Mouse (Mus musculus) heart, postnatal 0 days (tissue): ENCODE data around the gene Mab21l1. TPM values are rescaled to one million over a fixed set of nuclear protein-coding genes. Genes with fewer than 3 reads are reported as not detected.

ENCODE experiments used
- ATAC-seq: fragments of 200-750 bp; cut with Nextera tagmentation; 2 replicates; pipeline ENCODE4 v1.8.0; 2017; ENCODE audit warnings: low read depth, moderate number of reproducible peaks, moderate library complexity; ENCODE audit not compliant: insufficient read depth
- DNase-seq: peaks from one replicate; pipeline ENCODE4 v3.0.0-alpha.2; 2016; ENCODE audit warnings: low spot score
- H3K27ac ChIP-seq: fragments of 300-500 bp; sonication (generic); 2 replicates; pipeline ENCODE4 v1.5.1; 2014; ENCODE audit warnings: low read depth, mild to moderate bottlenecking
- H3K27me3 ChIP-seq: fragments of 300-500 bp; sonication (generic); 2 replicates; pipeline ENCODE4 v1.6.1; 2014; ENCODE audit warnings: low read length, mixed read lengths; ENCODE audit not compliant: control insufficient read depth, insufficient read depth
- H3K36me3 ChIP-seq: fragments of 300-500 bp; sonication (generic); replicated peaks from 2 replicates; pipeline ENCODE4 v1.6.1; 2014; ENCODE audit warnings: low read length, mixed read lengths; ENCODE audit not compliant: control insufficient read depth, insufficient read depth
- H3K4me1 ChIP-seq: fragments of 300-500 bp; sonication (generic); 2 replicates; pipeline ENCODE4 v1.6.1; 2014; ENCODE audit warnings: antibody characterized with exemption; ENCODE audit not compliant: control insufficient read depth, insufficient read depth
- H3K4me2 ChIP-seq: fragments of 300-500 bp; sonication (generic); 2 replicates; pipeline ENCODE4 v1.6.1; 2014; ENCODE audit warnings: low read depth, mild to moderate bottlenecking, low read length, moderate library complexity
- H3K4me3 ChIP-seq: fragments of 300-500 bp; sonication (generic); 2 replicates; pipeline ENCODE4 v1.5.1; 2014; ENCODE audit warnings: low read depth, low read length
- H3K9ac ChIP-seq: fragments of 300-500 bp; sonication (generic); replicated peaks from 2 replicates; pipeline ENCODE4 v1.6.1; 2014; ENCODE audit warnings: low read depth, low read length, mixed read lengths
- H3K9me3 ChIP-seq: fragments of 300-500 bp; sonication (generic); replicated peaks from 2 replicates; pipeline ENCODE4 v1.6.1; 2016; ENCODE audit warnings: low read length; ENCODE audit not compliant: control insufficient read depth
- CTCF ChIP-seq: IDR thresholded peaks from 2 replicates; pipeline ENCODE4 v1.5.1; 2016; ENCODE audit warnings: antibody characterized with exemption, control low read depth, low read depth
- EP300 ChIP-seq: IDR thresholded peaks from 2 replicates; pipeline ENCODE4 v1.6.1; 2016; ENCODE audit warnings: antibody characterized with exemption, low read depth
- WGBS: fragments of 180-500 bp; shearing (Covaris S2); extraction: QIAGEN DNeasy Blood & Tissue Kit; methylation state at CpG from one replicate; pipeline ENCODE4 v1.1.7; 2014; 5-methylcytosine and 5-hydroxymethylcytosine counted together
- polyA plus RNA-seq: library from polyadenylated mRNA; unstranded; fragments of >200 nt; fragmentation: Nextera tagmentation; extraction: Ambion mirVana; gene quantifications from 2 replicates; pipeline ENCODE4 v1.2.1, GENCODE M21; 2015
- total RNA-seq: library from RNA; depleted of rRNA; stranded (reverse); fragments of >200 nt; gene quantifications from 2 replicates; pipeline ENCODE4 v1.2.3, GENCODE M21; 2014; ENCODE audit warnings: low replicate concordance

The Mab21l1 gene
- total and polyA plus RNA-seq, 2 experiments from 2014 or later = 0.33 TPM; not detected in 1

DNA sequence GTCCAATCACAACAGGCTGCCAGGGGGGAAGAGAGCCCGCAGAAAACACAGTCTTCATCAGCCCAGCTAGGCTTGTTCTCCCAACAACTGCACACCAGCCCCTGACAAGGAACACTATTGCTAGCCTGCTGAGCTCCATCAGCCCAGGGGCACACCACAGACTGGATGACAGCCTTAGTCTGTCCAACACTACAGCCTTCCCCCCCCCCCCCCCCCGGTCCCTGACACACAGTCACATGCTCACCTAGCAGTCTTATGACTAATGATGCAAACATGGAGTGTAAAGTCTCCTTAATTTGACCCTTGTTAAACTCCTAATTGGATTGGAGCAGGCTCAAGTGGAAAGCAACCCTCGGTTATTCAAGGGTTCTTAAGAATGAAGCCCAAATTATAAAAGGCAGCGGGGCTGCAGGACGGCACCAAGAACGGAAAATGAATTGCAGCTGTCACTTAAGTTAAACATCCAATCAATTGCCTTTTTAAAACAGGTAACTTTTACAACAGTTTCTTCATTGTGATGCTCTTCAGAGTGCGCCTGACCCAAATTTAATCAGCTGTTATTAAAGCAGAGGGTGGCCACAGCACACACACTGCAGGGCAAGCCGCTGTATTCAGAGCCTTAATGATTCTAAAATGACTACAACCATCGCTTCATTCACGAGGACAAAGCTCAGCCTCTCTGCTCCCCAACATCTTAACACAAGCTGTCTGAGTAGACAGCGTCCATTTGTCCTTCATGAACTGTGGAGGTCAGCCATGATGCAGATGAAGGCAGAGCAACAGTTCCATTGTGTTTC lies 26.3 kb upstream of the Mab21l1 start:
- DNase-seq = no peak
- Histone ChIP-seq H3K36me3 (no peaks in the 10 kb centered on the region), H3K4me1 (peaks cover 5% of the 10 kb centered on the region; the same call in 1 of the 2 replicates), H3K27ac (no peak overlapping the region), H3K9ac (no peak overlapping the region), H3K4me3 (no peak overlapping the region), H3K4me2 (no peak overlapping the region), H3K9me3 (no peaks in the 10 kb centered on the region), H3K27me3 (no peaks in the 10 kb centered on the region)
- WGBS = 72% methylated on average over 11 of the region's 11 CpGs
- peak; percentile 41 for ATAC-seq
- TF ChIP-seq CTCF (no peak), EP300 (no peak)

GRCm38 (mm10) chr3:55756602-55757190 lies 25.6 kb upstream of the Mab21l1 start:
- no peak overlapping the region for H3K9ac ChIP-seq
- no peak overlapping the region for H3K4me2 ChIP-seq
- no peaks in the 10 kb centered on the region for H3K27me3 ChIP-seq
- H3K27ac ChIP-seq = no peak overlapping the region
- no peaks in the 10 kb centered on the region for H3K36me3 ChIP-seq
- ATAC-seq (no peak), DNase-seq (no peak)
- no peaks in the 10 kb centered on the region for H3K9me3 ChIP-seq
- H3K4me1 ChIP-seq = peaks cover 5% of the 10 kb centered on the region; the same call in 1 of the 2 replicates
- H3K4me3 ChIP-seq = no peak overlapping the region
- WGBS = 69% methylated on average over 11 of the region's 11 CpGs
- TF ChIP-seq EP300 (no peak), CTCF (no peak)

DNA sequence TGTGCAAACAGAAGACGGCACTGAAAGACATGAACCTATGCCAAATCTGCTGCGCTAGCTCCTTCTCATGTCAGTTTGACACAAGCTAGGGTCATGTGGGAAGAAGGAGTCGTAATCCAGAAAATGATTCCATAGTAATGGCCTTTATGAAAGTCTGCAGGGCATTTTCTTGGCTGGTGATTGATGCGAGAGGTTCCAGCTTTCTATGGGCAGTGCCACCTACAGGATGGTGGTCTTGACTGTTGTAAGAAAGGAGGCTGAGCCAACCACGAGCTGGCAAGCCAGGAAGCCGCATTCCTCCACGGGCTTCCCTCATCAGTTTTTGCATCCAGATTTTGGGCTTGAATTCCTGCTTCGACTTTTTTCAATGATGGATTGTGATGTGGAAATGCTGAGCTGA lies 24.0 kb upstream of the Mab21l1 start:
- H3K9me3 ChIP-seq = no peaks in the 10 kb centered on the region
- ATAC-seq = no peak
- WGBS = 61% methylated on average over 8 of the region's 8 CpGs
- peak; percentile 27 for TF ChIP-seq CTCF
- no peak for TF ChIP-seq EP300
- no peak overlapping the region for H3K4me3 ChIP-seq
- DNase-seq = no peak
- no peak overlapping the region for H3K4me2 ChIP-seq
- H3K27ac ChIP-seq = no peak overlapping the region
- peaks cover 5% of the 10 kb centered on the region; the same call in 1 of the 2 replicates for H3K4me1 ChIP-seq
- H3K36me3 ChIP-seq = no peaks in the 10 kb centered on the region
- no peak overlapping the region for H3K9ac ChIP-seq
- no peaks in the 10 kb centered on the region for H3K27me3 ChIP-seq

DNA sequence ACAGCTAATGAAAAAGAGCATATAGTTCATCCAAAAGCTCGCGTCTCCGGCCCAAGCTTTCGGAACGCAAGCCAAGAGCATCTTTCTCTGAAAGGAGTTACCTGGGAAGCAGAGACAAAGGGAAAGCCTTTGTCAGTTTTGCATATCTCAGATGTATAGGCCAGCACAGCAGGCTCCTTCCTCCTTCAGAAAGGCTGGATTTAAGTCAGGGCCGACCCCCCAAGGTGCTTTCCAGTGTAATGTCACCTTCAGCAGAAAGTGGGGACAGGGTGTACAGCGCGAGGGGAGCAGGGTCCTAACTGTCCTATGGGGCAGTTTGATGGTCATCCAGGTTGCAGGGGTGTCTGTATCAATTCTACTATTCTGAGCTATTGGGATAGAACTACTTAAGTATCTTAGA lies 18.7 kb upstream of the Mab21l1 start:
- H3K36me3 ChIP-seq = no peaks in the 10 kb centered on the region
- no peak overlapping the region for H3K4me2 ChIP-seq
- H3K4me3 ChIP-seq = no peak overlapping the region

GRCm38 (mm10) chr3:55768654-55769053 lies 13.7 kb upstream of the Mab21l1 start:
- no peaks in the 10 kb centered on the region for H3K4me1 ChIP-seq
- H3K9ac ChIP-seq = no peak overlapping the region
- ATAC-seq = no peak
- TF ChIP-seq CTCF (no peak), EP300 (no peak)
- no peak for DNase-seq
- H3K36me3 ChIP-seq = no peaks in the 10 kb centered on the region
- WGBS = 79% methylated on average over 2 of the region's 2 CpGs
- no peak overlapping the region for H3K27ac ChIP-seq
- H3K27me3 ChIP-seq = no peaks in the 10 kb centered on the region
- no peak overlapping the region for H3K4me2 ChIP-seq
- H3K9me3 ChIP-seq = no peaks in the 10 kb centered on the region
- H3K4me3 ChIP-seq = no peak overlapping the region

More for the DNA sequence above, 18.7 kb upstream of the Mab21l1 start:
- no peaks in the 10 kb centered on the region for H3K9me3 ChIP-seq
- WGBS = 64% methylated on average over 8 of the region's 8 CpGs
- H3K27me3 ChIP-seq = no peaks in the 10 kb centered on the region
- no peak overlapping the region for H3K27ac ChIP-seq
- H3K4me1 ChIP-seq = no peaks in the 10 kb centered on the region
- TF ChIP-seq EP300 (no peak), CTCF (no peak)
- DNase-seq (no peak), ATAC-seq (no peak)
- no peak overlapping the region for H3K9ac ChIP-seq

GRCm38 (mm10) chr3:55769308-55769707 lies 13.0 kb upstream of the Mab21l1 start:
- DNase-seq (no peak), ATAC-seq (no peak)
- H3K9ac ChIP-seq = no peak overlapping the region
- no peak overlapping the region for H3K4me2 ChIP-seq
- no peaks in the 10 kb centered on the region for H3K9me3 ChIP-seq
- H3K27ac ChIP-seq = no peak overlapping the region
- no peaks in the 10 kb centered on the region for H3K4me1 ChIP-seq
- 84% methylated on average over 2 of the region's 2 CpGs for WGBS
- no peaks in the 10 kb centered on the region for H3K36me3 ChIP-seq
- no peak overlapping the region for H3K4me3 ChIP-seq
- no peaks in the 10 kb centered on the region for H3K27me3 ChIP-seq
- TF ChIP-seq CTCF (no peak), EP300 (no peak)
